Mouse (Mus musculus): ENCODE measurements at regions not wholly inside any gene's neighbourhood (a gene's known extent, or its start where the extent isn't known, plus 50 kb on each side); places are given as distances from the start of the nearest gene placed in this dataset.
A peak's percentile ranks its signal among the peaks of the same experiment; 100 is the strongest.

DNA sequence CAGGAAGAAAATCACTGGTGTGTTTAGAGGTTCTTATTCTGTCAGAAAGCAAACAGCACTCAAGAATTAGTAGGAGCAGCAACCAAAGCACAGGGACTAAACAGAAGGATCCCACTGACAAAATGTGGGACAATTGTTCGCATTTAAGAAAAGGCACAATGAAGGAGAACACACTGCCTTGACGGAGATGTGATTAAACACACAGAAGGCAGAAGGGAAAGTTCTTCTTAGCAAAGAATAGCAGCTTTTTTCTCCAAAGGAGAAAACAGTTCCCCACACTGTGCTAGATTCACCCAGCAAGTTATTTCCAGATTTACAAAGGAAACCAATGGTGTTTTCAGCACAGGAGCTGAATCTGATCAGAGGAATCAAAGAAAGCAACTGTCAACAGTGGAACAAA lies 316.5 kb downstream of the Nsun3 start:
- no peak for DNase-seq

DNA sequence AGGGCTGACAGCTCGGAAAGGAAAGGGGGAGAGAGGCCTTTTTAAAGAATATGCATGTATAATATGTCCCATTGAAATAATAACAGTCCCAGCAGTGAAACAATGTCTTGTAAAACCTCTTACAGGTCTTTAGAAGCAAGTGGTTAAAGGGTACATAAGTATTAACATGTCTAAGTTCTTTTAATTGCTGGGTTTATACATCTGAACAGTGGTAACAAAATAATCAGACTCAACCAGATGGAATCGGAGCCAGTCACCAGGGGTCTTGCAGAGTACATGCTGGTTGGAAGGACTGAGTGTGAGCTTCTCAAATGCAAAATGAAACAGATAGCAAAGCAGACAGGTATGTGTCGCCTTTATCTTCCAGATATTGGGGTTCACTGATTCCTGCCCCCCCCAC lies 317.3 kb downstream of the Nsun3 start:
- DNase-seq, result no peak

DNA sequence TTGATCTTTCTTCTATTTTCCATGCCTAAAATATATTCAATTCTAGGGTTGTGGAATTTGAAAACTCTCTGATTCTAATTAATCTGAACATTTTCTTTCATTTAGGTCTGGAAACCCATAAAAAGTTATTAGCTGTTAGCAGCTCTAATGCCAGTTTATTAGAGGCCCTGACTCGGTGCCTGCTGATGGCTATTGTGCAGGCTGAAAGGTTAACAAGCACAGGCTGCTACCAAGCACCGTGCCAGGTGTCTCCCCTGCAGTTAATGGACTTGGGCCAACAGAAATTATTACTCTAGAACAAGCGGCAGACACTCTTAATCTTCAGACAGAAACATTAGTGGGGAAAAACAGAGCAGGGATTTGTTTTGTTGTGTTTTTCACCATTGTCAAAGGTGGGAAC lies 317.8 kb downstream of the Nsun3 start:
- no peak for DNase-seq

DNA sequence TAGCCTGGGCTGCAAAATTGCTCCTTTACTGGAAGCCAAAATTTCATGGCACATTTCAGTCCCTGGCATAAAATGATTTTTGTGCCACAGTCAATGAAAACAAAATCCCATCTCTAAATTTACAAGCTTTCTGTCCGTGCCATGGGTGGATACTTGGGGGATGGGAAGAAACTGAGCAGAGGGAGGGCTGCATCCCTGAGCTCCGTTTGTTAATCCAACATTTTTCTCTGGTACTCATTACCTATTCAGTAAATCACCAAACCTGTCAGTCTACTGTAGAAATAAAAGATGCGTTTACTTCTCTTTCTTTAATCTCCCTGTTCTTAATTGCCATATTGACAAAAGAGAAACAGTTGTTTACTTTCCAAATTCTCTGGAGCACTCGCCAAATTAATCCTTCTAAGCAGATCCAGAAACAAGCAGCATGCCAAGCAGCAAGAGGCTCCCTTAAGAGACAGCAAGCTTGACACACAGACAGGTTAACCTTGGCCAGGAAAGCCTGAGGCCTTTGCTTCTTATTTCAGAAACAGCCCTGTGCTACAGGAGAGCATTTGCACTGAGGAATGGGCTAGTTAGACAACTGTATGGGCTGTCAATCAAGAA lies 326.6 kb downstream of the Nsun3 start:
- DNase-seq, result no peak

DNA sequence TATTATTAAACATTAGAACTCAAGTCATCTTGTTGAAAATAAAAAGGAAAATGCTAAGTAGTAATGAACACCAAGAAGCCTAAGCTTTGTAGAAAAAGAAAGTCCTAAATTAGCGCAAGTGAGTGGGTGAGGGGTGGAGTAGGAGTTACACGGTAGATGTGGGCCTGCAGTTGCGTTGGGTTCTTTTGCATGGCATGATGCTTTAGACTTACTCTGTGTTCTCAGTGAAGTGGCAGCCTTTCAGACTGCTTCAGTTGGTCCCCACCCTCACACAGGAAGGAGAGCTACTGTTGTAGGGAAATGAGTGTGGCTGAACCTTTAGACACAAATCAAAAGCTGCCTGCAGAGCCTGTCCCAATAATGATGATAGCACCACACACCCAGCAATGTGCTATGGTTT lies 336.9 kb downstream of the Nsun3 start:
- no peak for DNase-seq

DNA sequence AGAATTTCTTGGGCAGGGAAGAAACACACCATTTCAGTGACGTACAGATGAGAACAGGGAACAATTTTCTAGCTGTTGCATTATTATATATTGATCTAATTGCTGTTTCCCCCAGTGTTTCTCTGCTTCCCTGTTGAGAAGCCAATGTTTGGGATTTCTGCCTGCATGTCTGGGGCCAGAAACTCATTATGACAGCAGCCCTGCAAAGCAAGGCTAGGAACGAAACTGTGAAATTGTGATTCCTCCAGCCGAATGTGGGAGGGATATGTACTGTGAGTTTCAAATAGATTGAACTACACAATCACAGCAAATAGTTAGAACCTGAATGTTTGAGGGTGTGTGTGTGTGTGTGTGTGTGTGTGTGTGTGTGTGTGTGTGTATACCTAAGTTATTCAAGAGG lies 339.2 kb downstream of the Nsun3 start:
- no peak for DNase-seq

DNA sequence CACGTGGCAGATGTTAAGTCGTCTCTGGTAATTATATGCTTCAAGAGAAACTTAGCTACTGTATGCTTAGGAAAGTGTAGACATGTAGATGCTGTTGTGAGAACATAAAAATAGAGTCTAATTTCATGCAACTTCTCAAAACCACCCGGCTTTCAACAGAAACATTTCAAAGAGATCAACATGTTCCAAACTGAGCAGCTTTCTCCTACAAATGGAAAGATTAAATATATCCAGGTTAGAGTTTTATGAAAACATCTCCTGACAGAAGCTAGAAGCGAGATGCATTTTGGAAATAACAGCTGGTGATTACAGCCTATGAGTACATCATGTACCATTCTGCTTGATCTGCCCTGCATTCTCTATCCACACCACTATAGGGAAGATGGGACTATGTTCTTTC lies 345.4 kb downstream of the Nsun3 start:
- no peak for DNase-seq

GRCm38 (mm10) chr16:62433125-62433524 lies 353.5 kb downstream of the Nsun3 start:
- DNase-seq, result no peak

DNA sequence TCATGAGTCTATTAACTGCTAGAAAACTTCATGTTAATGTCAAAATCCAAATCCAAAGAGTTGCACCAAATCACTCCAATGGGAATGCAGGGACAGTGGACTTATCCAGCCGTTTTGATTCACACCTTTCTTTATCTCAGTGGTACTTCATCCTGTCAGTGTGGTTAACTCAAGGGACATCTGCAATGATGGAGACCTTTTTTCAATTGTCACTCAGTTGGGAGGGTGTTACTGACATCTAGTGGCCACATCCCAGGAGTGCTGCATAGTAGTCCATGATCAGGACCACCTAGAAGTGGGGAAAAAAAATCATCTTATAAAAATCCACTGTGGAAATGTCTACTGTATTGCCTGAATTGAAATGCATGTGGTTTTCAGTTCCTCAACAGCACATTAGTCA lies 372.1 kb downstream of the Nsun3 start:
- DNase-seq, result peak; percentile 16

DNA sequence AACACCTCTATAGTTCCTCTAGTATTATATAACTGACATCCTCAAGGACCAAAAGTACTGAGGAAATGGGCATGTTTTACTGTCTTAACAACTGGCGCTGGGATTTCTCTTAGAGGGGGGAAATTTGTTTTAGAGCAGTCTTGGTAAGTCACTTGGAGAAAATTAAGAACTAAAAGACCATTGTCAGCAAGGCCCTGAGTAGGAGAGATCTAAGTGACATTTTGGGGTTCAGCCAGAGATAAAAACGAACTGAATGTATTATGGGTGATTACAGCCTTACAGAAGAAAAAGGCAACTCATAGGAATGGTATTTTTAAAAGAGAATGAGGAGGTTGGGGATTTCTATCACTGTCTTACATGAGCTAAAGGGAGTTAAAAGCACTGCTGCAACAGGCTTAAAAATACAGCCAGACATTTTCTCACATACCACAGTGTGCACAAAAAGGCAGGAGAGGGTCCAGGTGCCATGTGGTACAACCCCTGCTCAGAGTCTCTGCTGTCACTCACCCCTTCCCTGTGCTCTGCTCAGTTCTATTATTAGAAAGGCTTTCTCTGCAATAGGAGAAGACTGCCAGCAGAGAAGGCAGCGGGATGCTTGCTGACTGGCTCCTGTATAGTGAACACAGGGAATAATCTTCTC lies 379.0 kb downstream of the Nsun3 start:
- no peak for DNase-seq

DNA sequence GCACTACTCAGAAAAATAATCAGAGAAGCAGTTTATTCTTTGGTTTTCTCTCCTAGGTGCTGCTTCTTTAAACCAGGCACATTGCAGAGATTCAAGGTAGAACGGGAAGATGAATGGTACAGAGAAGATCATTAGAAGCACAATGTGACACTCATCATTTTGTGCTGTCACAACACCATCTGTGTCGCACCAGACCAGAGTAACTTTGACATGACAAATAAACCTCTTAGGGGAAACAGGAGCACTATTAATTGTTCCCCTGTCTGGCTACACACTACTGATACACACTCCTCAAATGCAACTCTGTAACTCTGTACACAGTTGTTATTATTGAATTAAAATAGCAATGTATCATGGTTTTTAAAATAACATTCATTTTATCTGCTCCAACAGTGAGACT lies 380.2 kb downstream of the Nsun3 start:
- no peak for DNase-seq

GRCm38 (mm10) chr16:62357279-62357678 lies 429.3 kb downstream of the Nsun3 start:
- DNase-seq, result peak; percentile 21

GRCm38 (mm10) chr16:62356349-62356748 lies 430.3 kb downstream of the Nsun3 start:
- no peak for DNase-seq

GRCm38 (mm10) chr16:62355830-62356270 lies 430.8 kb downstream of the Nsun3 start:
- DNase-seq, result no peak

DNA sequence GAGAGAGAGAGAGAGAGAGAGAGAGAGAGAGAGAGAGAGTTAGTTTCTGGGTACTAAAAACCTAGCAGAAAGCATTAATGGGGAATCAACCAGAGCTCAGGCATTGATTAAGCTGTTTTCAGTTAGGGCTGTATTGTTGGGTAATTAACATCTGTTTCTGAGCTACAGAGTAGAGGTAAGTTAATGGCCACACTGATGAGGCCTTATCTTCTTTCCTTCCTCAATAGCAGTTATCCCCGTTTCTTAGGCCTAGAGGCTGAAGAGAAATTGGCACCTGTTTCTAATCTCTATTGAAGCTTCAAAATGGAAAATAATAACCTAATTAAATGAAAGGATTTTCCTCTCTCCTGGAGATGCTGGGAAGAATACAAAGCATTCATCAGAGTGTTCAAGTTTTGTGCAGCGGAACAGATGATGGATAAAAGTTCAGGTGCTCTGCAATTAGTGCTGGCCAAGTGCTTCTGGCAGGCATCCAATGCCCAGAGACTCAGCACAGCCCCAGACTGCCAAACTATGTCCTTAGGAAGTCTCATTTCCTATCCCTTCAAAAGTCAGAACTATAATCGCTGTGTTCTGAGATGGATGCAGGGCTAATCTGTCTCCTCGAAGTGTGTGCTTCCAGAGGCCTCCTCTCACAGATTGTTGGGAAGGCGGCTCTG lies 459.1 kb downstream of the Nsun3 start:
- DNase-seq, result no peak

DNA sequence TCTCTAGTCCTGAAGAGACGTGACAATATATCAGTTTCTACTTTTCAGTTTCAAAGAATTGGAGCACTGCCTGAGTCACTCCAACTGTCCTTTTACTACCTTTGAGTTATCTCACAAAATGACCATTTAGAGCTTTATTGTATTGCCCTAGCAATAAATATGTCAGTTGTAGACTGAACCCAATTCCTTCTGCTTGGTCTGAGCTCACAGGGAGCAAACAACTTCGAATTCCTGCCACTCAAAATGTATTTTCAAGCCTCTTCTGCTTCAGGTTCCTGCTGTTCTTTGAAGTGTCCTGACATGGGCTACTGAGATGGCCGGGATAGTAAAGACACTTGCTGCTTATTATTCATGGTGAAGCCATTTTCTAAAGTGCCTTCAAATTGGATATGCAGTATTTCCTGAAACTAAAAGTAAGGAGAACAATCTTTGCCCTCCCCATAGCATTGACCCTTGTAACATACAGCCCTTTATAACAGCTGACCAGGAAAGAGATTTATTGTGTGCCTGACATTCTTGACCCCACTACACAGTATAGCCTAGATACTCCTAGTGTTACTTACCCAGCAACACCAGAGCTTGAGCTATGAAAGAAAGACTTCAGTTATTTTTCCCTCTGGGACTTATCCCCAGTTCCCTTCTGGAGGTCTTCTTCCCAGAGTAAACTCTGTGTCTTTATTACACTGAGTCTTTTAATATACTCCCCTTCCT lies 460.9 kb downstream of the Nsun3 start:
- DNase-seq, result no peak

GRCm38 (mm10) chr16:62322809-62323208 lies 463.8 kb downstream of the Nsun3 start:
- no peak for DNase-seq

- DNase-seq, result no peak
Observed at GRCm38 (mm10) chr16:62288948-62289347, 497.7 kb downstream of the Nsun3 start.
